Mouse (Mus musculus): ENCODE data around the gene Adpgk.

Gene Adpgk

GRCm38 (mm10) chr9:59290957-59291687 lies at the start of gene Adpgk:
Adpgk (plus strand) TSS chr9:59291558.
- peak; percentile 100 for DNase-seq

- no peak for DNase-seq
Observed at GRCm38 (mm10) chr9:59245181-59245580, 46.2 kb upstream of the Adpgk start.

DNA sequence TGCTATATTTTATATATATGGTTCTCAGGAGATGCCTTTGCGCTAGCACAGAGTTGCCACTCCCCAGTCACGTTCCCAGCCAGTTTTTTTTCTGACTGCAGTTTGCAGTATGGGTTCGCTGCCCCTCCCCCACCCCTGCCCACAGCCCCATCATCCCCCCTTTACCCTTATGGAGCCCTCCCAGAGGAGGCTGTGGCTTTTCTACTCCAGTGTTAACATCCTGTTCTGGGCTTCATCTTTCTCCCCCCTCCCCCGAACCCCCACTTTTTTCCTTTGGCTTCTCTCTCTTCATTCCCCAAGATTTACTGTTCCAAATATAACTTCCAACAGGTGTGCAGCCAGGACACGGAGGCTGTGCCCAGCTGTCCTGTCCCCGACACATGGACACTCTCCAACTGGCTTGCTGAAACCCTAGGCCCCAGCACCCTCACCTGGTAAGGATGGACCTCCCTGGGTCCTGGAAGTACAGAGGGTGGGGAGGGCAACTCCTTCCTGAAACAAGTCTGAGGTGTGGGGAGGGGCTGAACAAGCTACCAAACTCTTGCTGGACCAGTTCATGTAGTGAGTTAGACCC lies 44.8 kb upstream of the Adpgk start:
- DNase-seq, result peak; percentile 35

DNA sequence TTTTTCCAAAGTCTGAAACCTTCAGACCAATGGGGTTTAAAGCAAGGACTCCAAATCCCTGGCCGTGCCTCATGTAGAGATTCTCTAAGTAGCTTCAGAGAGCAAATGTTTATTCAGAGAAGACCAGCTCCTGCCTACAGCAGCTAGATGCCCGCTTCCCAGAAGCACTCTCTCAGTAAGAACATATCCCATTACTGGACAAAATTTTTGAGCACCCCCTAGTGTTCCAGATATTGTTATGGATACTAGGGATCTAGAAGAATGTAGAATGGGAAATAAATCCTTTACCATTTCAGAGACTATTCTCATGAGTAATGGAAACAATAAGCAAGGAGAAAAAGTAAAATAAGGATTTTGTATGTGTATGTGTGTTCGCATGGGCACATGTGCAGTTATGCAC lies 42.0 kb upstream of the Adpgk start:
- no peak for DNase-seq

DNA sequence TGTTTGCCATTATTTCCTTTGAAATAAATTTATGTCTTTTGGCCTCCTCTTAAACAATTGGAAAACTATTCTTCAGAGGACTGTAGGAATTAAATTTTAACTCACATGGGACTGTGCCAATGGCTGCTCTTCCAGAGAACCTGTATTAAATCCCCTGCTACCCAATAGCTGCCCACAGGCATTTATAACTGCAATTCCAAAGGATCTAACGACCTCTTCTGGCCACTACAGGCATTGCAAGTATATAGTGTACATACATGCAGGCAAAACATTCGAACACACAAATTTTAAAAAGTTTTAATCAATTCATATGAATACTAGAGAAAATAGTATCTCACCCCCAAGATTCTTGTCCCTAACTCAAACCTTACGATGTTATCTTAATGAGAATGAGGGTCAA lies 41.1 kb upstream of the Adpgk start:
- DNase-seq, result no peak

- peak; percentile 28 for DNase-seq
Observed at GRCm38 (mm10) chr9:59254716-59255421, 36.5 kb upstream of the Adpgk start.

DNA sequence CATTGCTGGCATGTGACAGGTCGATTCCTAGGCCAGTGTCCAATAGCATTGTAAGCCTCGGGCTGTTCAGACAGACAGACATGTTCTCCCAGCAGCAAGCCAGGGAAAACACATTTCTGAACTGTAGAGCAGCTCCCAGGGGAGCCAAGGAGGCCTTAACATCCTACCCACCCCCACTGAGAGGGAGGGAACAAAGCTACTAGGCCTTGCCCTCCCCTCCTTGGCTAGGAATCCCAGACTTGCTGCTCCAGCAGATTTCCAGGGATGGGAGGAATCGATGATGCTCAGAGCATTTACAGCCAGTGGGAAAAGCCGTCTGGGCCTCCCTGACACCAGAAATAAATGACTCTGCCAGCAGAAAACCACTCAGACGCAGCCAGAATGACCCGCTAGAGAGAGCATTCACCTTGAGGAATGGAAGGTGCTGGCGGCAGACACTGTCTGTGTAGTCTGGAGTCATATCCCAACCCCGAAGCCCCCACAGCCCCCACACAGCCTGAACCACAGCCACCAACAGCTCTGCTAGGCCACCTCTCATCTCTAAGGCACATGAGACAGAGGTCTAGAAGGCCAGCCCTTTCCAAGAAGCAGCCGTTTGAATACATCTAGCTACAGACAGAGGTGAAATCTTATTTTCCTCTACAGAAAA lies 31.4 kb upstream of the Adpgk start:
- DNase-seq, result peak; percentile 50

- DNase-seq, result no peak
Observed at GRCm38 (mm10) chr9:59266332-59266731, 25.0 kb upstream of the Adpgk start.

- peak; percentile 85 for DNase-seq
Observed at GRCm38 (mm10) chr9:59269728-59270127, 21.6 kb upstream of the Adpgk start.

DNA sequence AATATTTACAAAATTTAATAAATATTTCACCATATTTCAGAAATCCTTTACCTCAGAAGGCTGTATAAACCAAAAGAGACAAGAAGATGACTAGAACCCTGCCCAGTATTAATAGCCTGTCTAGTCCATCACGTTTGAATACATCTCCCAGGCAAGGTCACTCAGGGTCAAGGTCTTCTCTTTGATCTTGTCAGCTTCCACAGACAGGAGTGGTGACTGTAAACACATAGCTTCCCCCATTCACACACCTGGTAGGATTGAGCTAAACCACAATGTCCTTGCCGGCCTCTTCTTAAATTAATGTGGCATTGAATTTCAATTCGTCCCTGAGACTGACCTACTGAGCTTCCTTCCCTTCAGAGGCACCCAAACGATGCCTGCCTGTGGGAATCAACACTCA lies 20.3 kb upstream of the Adpgk start:
- DNase-seq, result no peak

DNA sequence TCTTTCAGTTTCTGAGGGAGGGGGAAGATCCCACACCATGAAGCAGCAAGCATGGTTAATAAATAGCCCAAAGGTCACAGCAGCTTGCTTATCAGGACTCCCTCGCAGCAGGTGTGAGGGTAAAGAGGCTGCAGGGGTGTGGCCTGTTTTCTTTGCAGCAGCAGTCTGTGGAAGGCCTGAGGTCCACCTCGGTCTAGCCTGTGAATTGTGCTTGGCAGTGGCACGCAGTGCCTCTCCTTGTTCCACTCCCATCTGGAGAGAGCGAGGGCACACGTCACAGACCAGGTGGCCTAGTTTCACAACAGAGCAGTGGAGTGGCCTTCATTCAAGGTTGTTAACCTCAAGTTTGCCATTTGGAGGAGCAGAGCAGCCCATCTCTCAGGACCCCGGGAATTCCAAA lies 19.6 kb upstream of the Adpgk start:
- no peak for DNase-seq

DNA sequence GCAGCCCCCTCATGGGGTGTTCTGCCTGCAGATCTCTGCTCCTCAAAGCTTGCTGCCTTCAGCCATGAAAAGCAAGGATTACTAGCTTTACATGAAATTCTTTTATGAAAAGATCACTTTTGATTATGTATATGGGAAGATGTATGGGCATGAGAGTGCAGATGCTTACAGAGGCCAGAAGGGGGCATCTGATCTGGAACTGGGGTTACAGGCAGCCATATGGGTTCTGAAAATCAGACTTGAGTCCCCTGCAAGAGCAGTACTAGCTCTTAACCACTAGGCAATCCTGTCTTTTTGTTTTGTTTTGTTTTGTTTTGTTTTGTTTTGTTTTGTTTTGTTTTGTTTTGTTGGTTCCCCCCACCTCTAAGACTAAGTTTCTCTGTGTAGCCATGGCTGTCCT lies 18.2 kb upstream of the Adpgk start:
- DNase-seq, result no peak

- no peak for DNase-seq
Observed at GRCm38 (mm10) chr9:59274846-59275455, 16.4 kb upstream of the Adpgk start.

- DNase-seq, result no peak
Observed at GRCm38 (mm10) chr9:59278199-59278598, 13.2 kb upstream of the Adpgk start.

DNA sequence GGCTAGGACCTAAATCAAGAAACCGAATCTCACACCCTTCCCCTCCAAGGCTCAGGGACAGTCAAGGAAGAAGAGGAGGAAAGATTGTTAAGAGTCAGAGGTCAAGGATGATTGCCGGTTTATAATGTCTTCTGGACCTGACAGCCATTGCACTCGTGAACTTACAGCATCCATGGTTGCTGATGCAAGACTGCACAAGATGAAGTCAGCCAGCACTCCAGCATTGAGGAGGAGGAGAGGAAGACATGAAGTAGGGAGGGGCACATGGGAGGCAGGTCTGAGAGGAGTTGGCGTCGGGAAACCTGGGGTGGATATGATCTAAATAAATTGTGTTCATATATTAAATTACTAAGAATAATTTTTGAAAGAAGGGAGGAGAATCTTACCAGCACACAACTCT lies 12.7 kb upstream of the Adpgk start:
- no peak for DNase-seq

GRCm38 (mm10) chr9:59280888-59281287 lies 10.5 kb upstream of the Adpgk start:
- DNase-seq, result no peak

DNA sequence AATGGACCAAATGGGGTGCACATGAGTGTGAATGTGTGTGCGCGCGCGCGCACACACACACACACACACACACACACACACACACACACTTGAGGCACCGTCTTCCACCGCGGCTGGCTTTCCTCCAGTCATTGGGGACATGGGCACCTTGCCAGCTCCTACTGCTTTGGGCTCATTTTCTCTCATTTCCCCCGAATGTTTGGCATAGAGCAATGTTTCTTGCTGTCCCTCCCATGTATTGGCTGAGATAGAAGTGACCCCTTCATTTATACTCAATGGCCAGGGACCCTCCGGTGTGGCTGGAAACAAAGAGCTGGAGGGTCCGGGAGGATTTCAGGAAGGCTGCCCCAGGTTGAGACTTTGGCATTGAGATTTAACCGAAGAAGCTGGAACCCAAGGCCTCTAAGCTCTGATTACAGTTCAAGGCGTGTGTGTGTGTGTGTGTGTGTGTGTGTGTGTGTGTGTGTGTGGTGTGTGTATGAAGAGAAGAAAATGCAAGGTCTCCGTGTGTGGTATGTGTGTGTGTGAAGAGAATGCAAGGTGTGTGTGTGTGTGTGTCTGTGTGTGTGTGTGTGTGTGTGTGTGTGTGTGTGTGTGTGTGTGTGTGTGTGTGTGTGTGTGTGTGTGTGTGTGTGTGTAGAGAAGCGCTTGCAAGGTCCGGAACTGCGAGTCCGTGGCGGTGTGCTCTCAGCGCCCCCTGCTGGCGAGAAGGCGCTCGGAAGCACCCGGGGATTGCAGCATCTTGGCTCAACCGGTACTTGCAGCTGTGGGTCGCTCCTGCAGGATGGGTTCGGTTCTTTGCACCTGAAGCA lies 9.3 kb upstream of the Adpgk start:
- peak; percentile 81 for DNase-seq

- DNase-seq, result no peak
Observed at GRCm38 (mm10) chr9:59282683-59282986, 8.7 kb upstream of the Adpgk start.

DNA sequence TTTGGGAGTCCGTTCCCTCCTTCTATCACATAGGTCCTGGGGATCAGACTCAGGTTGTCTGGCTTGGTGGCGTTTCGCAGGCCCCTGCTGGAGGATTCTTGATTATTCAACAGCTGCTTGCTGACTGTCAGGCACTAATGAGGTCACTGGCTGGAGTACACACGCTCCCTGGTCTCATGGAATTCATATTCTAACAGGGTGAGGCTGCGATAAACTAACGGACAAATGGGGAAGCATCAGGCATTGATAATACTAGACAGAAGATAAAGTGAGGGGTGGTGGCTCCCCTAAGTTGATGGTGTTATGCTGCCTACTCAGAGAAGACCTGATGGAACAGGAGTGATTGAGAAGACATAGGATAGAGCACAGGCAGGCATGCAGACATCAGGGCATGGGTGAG lies 5.7 kb upstream of the Adpgk start:
- DNase-seq, result no peak

DNA sequence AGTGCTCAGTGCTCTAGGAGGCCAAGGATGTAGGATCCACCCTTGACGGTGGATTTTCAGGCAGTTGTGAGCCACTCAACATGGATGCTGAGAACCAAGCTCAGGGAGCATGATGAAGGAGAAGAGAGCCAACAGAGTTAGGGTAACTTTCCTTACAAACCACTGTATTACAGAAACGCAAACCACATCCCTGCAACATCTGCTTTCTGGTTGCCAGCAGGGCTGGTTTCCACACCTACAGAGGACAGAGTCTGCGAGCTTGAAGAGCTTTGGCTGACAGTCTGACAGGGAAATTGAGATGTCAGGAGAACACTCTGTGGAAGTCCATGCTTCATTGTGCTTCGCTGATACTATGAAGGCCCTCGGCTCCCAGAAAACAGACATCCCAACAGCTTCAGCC lies 3.3 kb upstream of the Adpgk start:
- DNase-seq, result no peak

DNA sequence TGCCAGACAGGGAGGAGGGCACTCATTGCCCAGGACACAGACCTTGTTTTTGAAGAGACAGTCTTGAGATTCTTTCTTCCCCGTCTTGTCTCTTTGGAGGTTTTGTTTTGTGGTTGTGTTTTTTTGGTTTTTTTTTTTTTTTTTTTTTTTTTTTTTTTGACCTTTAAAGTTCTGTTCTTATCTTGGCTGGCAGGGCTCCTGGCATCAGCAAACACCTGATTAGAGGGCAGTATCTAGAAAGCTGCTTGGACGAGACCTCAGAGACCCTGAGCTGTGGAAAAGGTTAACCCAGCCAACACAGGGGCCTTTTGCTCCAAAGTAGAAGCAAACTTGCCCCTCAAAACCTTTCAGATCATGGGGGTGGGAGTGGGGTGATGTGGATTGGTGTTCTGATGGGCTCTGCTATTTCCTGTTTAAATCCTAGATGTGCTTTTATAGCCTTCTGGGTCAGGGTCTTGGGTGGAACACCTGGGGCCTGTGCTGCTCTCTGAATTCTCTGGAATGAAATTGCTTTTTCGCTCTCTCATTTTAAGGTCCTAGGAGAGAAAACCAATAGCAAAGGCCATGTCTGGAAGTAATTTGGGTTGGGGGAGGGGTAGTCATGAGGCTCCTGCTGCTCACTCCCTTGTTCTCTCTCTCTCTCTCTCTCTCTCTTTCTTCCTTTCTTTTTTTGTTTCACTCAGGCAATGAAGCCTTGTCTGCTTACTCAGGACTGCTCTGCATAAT lies 2.5 kb upstream of the Adpgk start:
- DNase-seq, result peak; percentile 87
